Mouse (Mus musculus): ENCODE measurements at regions not wholly inside any gene's neighbourhood (a gene's known extent, or its start where the extent isn't known, plus 50 kb on each side); places are given as distances from the start of the nearest gene placed in this dataset.
"Not testable (repeated sequence)": the region's sequence is repeated elsewhere in the genome, so short reads cannot be mapped to it uniquely, and the experiment has no call there.

DNA sequence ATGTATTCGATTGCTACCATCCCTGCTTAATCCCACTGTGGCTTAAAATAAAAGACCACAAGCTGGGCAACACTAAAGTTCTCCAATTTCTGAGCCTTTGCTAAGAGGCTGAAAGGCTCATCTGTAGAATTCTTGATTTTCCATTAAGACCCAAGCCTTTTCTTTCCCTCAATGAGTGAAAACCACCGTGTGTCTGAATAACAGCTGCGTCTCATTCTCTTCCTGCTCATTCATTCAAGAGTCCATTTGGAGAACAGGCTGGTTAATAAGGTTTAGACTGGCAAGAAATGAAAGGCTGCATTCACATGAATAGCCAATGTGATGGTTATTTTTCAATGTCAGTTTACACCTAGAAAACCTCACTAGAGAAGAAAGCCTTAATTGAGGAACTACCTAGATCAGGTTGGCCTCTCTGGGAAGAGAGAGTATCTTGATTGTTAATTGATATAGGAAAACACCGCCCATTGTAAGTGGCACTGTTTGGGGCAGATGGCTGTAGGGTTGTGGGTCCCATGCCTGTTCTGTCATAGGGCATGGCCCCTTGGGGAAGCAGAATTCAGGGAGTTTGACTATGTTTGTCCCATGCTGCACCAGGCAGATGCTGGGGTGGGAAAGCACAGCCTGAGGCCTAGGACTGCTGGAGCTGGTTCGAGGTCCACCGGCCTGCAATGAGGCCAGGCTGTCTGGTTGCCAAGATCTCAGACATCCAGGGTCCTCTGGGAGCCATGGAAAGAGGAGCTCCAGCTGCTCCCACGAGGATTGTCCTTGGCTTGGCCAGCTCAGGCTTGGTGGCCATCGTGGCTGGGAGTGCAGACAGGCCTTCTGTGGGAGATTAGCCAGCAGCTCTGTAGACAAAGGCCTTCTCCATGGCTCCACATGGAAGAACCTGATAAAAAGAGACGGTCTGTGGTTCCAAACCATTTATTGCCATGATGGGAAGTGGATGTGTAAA is 161.3 kb upstream of the Castor2 start:
- DNase-seq (ENCODE audit: low spot score) = no peak

GRCm38 (mm10) chr5:133935451-133935850 is 164.1 kb upstream of the Castor2 start:
- DNase-seq (ENCODE audit: low spot score) = no peak

DNA sequence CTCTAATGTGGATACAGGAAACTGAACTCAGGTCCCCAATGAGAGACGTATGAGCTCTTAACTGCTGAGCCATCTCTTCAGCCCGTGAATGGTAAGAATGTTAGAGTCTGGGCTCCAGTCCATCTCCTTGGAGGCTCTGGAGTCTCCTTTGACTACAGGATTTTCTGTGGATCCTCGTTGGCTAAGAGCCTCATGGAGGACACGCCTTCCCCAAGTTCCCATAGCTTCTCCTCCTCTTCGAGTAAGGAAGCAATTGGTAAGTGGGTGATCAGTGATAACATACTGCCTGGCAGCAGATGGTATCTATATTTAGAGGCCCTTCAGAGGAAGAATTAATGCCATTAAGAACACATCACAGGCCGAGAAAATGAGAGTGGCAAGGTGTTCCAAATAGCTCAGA is 164.5 kb upstream of the Castor2 start:
- no peak for DNase-seq (ENCODE audit: low spot score)

DNA sequence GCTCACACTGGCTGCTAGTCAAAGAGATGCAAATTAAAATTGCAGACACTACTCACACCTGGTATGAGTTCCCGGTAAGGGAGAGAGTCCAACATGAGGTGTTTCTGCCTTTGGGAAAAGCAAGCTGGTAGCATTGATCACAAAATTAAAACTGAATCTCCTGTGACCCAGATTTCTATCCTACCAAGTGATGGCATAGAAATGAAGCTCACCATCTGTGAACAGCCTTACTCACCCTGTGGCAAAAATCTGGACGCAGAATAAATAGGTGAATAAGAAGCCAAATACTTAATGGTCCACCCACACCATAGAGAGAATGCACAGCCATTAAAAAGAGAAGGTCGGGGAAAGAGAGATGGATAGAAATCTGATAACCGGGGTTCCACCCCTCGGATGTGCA is 169.4 kb upstream of the Castor2 start:
- DNase-seq (ENCODE audit: low spot score) = no peak

GRCm38 (mm10) chr5:133927054-133927453 is 172.5 kb upstream of the Castor2 start:
- no peak for DNase-seq (ENCODE audit: low spot score)

DNA sequence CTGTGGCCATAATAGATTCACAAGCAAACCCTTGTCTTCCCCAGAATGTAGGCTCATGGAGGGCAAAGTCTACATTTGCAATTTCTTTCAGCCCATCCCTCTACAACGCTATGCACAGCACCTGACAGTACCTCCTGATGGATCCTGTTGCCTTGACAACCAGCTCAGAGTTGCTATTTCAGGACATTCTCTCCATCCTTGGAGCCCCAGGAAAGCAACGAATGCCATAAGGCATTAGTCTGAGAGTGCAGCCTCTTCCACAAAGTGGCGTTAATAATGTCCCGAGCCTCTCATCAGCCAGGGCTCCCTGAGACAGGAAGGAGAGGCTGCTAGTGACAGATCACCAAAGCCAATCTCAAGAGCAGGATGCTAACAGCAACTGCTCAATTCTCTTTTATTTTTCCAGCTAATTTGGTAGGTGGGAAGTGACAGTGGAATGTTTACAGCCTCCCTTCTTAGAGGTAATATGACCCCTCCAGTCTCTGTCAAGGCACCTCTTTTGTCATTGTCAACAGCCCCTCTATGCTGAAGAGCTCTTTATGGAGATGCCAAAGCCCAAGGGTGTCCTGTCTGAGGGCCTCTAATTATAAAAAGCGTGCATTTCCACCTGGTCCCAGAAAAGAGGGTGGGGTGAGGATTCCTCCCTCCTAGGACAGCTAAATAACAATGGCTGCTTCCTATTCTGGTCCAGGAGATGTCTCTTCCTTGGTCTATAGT is 174.2 kb upstream of the Castor2 start:
- no peak for DNase-seq (ENCODE audit: low spot score)

DNA sequence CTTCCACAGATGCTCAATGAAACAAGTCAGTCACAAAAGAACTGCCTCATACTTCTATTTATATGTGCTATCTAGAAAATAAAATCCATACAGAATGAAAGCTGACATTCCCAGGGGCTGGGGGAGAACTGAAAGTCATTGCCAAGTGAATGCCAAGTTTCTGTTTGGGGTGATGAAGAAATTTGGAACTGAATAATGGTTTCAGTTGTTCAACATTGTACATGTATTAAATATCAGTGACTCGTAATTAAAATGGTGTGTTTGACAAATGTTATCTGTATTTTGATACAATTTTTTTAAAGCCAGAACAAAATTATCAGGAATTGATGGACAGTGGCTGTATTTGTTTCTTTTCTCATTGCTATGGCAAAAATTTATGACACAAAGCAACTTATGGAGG is 177.3 kb upstream of the Castor2 start:
- DNase-seq (ENCODE audit: low spot score) = no peak

DNA sequence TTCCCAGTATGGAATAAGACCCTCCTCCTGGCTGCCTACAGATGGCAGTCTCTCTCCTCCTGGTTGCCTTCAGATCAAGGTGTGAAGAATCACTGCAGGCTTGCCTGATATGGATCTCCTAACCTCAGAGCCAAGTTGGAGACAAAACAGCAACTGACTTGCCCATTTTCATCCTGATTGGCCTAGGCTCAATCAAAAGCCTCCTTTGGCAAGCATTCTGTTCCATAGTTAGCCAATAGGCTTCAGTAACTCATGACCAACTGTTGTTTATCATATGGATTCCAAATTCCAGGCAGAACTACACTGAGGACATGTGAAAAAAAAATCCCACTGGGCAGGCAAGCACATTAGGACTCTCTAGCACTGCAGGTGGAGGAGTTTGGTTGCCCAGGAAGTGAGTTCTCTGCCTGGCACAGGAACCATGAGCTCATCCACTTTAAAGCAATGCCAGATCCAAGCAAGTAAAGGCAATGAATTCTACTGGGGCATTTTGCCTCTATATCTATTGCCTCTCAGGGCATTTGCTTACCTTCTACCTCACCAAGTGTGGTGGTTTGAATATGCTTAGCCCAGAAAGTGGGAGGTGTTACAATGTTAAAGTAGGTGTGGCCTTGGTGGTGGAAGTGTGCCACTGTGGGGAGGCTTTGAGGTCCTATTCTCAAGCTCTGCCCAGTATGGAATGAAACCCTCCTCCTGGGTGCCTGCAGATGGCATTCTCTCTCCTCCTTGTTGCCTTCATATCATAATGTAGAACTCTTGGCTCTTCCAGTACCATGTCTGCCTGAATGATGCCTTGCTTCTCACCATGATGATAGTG is 183.6 kb upstream of the Castor2 start:
- no peak for DNase-seq (ENCODE audit: low spot score)

DNA sequence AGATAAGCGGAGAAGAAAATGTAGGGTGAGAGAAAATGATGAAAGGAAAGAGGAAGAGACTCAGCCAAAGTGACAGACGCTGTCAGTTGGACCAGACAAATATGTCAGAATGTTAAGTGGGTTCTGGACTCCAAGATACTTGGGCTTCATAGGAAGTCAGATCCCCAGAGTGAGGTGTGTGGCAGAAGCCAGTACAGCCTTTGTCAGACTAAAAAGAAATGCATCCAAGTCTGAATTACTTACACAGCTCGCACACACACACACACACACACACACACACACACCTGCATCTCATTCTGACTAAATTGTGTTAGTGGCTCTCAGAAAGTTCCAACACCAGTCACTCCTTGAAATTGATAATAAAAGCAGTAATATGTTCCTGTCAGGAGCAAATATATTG is 192.1 kb upstream of the Castor2 start:
- DNase-seq (ENCODE audit: low spot score) = no peak

- peak; percentile 1 for DNase-seq (ENCODE audit: low spot score)
Observed at GRCm38 (mm10) chr5:133898025-133898598, 201.4 kb upstream of the Castor2 start.

GRCm38 (mm10) chr5:133890728-133891127 is 208.8 kb upstream of the Castor2 start:
- DNase-seq (ENCODE audit: low spot score) = no peak

- DNase-seq (ENCODE audit: low spot score) = no peak
Observed at GRCm38 (mm10) chr5:133889841-133890240, 209.7 kb upstream of the Castor2 start.

GRCm38 (mm10) chr5:133885507-133885906 is 214.0 kb upstream of the Castor2 start:
- no peak for DNase-seq (ENCODE audit: low spot score)

DNA sequence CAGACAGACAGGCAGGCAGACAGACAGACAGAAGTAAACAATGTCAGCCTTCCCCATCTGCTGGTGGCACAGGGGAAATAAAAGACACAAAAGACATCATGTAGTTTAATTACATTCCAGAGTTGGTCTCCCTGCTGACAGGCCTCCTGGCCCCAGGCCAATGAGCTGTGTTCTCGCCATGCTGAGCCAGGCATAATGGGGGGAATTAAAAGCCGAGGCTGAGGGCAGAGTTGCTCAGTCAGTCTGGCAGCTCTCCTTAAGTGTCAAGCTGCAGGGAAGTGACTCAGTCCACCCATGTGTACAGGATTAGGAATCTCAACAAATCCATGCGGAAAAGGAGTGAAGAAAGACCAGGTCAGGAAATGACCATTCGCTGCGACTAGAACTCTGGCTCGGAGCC is 214.5 kb upstream of the Castor2 start:
- peak; percentile 5 for DNase-seq (ENCODE audit: low spot score)

DNA sequence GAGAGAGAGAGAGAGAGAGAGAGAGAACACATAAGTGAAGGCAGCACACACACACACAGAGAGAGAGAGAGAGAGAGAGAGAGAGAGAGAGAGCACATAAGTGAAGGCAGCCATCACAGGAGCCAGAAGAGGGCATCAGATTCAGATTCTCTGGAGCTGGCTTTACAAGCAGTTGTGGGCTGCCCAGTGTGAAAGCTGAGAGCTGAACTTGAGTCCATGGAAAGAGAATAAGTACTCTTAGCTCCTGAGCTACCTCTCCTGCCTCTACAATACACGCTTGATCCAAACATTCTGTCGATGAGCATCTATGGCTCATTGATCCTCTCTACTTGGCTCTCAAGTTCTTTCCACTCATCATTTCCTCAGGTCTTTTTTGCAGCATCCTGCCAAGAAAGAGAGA is 214.9 kb upstream of the Castor2 start:
- DNase-seq (ENCODE audit: low spot score) = no peak

- no peak for DNase-seq (ENCODE audit: low spot score)
Observed at GRCm38 (mm10) chr5:133844483-133844882, 255.0 kb upstream of the Castor2 start.

GRCm38 (mm10) chr5:133842059-133842706 is 257.3 kb upstream of the Castor2 start:
- DNase-seq (ENCODE audit: low spot score) = not testable (repeated sequence)

- DNase-seq (ENCODE audit: low spot score) = no peak
Observed at GRCm38 (mm10) chr5:133838286-133838685, 261.2 kb upstream of the Castor2 start.

GRCm38 (mm10) chr5:133833217-133833616 is 266.3 kb upstream of the Castor2 start:
- no peak for DNase-seq (ENCODE audit: low spot score)

DNA sequence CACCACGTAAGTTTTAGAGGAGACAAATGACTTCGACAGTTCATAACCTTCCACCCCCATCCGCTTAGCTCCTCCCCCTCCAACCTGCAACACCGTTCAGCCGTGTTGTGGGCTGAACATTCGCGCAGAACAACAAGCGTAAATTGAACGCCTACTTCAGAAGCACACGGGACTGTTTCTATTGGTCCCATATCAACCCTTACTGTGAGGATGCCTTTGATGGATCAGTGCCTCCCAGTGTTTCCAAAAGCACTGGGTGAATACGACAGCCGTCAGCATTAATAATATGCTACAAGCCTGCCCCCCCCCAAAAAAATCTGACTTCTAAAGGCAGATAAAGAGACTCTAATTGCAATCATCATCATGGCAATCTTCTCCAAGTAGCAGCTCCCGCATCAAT is 271.3 kb upstream of the Castor2 start:
- DNase-seq (ENCODE audit: low spot score) = no peak

GRCm38 (mm10) chr5:133823871-133824270 is 275.6 kb upstream of the Castor2 start:
- no peak for DNase-seq (ENCODE audit: low spot score)

All from ovary, postnatal 14 days (tissue).